Mouse (Mus musculus) heart, postnatal 0 days (tissue): ENCODE results near the gene Fam120a.

ENCODE experiments used
- CTCF ChIP-seq: IDR thresholded peaks from 2 replicates; pipeline ENCODE4 v1.5.1; 2016; ENCODE audit warnings: antibody characterized with exemption, control low read depth, low read depth
- EP300 ChIP-seq: IDR thresholded peaks from 2 replicates; pipeline ENCODE4 v1.6.1; 2016; ENCODE audit warnings: antibody characterized with exemption, low read depth

DNA sequence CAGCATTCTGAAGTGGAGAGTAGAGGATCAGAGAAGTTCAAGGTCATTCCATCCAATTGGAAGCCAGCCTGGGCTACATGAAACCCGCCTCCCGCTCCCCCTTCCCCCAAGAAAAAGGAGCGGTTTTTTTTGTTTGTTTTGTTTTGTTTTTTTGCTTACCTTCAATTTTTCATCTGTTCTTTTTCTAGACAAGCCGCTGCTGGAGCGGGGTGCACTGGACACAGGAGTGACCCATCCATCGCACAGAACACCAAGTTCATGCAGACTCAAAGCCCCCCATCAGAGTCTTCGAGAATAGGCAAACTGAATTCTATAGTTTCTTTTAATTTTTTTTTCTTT is 902 bp upstream of the Fam120a start:
- TF ChIP-seq CTCF = no peak
- no peak for TF ChIP-seq EP300
